Comparison of ENCODE assay signal across 11 mouse cellular contexts in genomic region chr12:13598545-13598944, GRCm38 (mm10).
DNase-seq lines count a peak whose midpoint lies in the region; TF ChIP-seq lines count a peak whose summit lies in the region.
"Had no signal": no experiment of that assay in that cellular context is flagged by ENCODE, and none has a peak within 500 bp of the region (broad histone marks: within the 10 kb centered on the region; RNA-seq: fewer than 3 reads in every experiment).

No protein-coding gene starts in this region.

- no peak for TF ChIP-seq EP300 in heart, adult 2 months (IDR thresholded peaks at IDR 0.05; ENCODE audit: insufficient read depth, low read depth, low read length)

- intact Hi-C loops in left cerebral cortex, postnatal 25 days (cut with DNase I), result loop anchor here (2.0 to 5.0 kb wide), 2 partner anchors 340 to 554 kb away; partner anchors contain the start of gene Fam84a
- intact Hi-C loops in heart, adult 2 months (cut with DNase I), result no loop called here

- H3K79me2 ChIP-seq in heart, adult 2 months (replicated peaks; ENCODE audit: control insufficient read depth, insufficient read depth, low read length), result no peaks in the 10 kb centered on the region

- TF ChIP-seq POLR2A in heart, adult 2 months (IDR thresholded peaks at IDR 0.05; ENCODE audit: insufficient read depth, low read depth, low read length), result no peak

- H3K4me1 ChIP-seq in heart, adult 2 months (ENCODE audit: control insufficient read depth, insufficient read depth, low read length), result no peaks in the 10 kb centered on the region
- H3K4me1 ChIP-seq: liver, embryonic 13.5 days had no signal

- H3K4me3 ChIP-seq in heart, adult 2 months, result no peak overlapping the region
- H3K4me3 ChIP-seq: hindbrain, embryonic 13.5 days; liver, embryonic 13.5 days had no signal

- WGBS in heart, adult 2 months, result 60% methylated on average over 4 of the region's 4 CpGs

- H3K27me3 ChIP-seq in heart, adult 2 months (ENCODE audit: control insufficient read depth, insufficient read depth, low read length), result no peaks in the 10 kb centered on the region
- H3K27me3 ChIP-seq: hindbrain, embryonic 13.5 days; liver, embryonic 13.5 days had no signal

- TF ChIP-seq CTCF in heart, adult 2 months (IDR thresholded peaks at IDR 0.05), result no peak

- no peak overlapping the region for H3K27ac ChIP-seq in heart, adult 2 months
- H3K27ac ChIP-seq: hindbrain, embryonic 13.5 days; liver, embryonic 13.5 days had no signal

- H3K36me3 ChIP-seq in heart, adult 2 months (ENCODE audit: control insufficient read depth, insufficient read depth, low read length), result no peaks in the 10 kb centered on the region
- H3K36me3 ChIP-seq: hindbrain, embryonic 13.5 days; liver, embryonic 13.5 days had no signal

- no peak overlapping the region for H3K9ac ChIP-seq in heart, adult 2 months (ENCODE audit: low read depth, low read length)
- H3K9ac ChIP-seq: hindbrain, embryonic 13.5 days; liver, embryonic 13.5 days had no signal

- peak; percentile 42 to 44 for DNase-seq in cerebellum, postnatal 10 days
- no peak for DNase-seq in cerebellum, adult 18-20 months
- peak; percentile 91 for DNase-seq in right cerebral cortex, adult 18-20 months
- DNase-seq in right cerebral cortex, postnatal 14 days, result no peak
- peak; percentile 74 to 95 for DNase-seq in left cerebral cortex, postnatal 25 days (ENCODE audit: low spot score in 2 of 2)
- no peak for DNase-seq in yolk sac, embryonic 10.5 days (ENCODE audit: low spot score)
- DNase-seq in heart, adult 2 months, result no peak
- DNase-seq in adrenal gland, postnatal 36 days, result no peak
- DNase-seq: gastrocnemius, postnatal 10 days; liver, embryonic 13.5 days had no signal

Comparison
In these comparisons a context has a peak if more than half of its experiments do, and no peak if none do; other contexts are left out.
1. DNase-seq: peak in cerebellum, postnatal 10 days (2 of 2), right cerebral cortex, adult 18-20 months (single experiment) and left cerebral cortex, postnatal 25 days (2 of 2); none in cerebellum, adult 18-20 months (0 of 2), right cerebral cortex, postnatal 14 days (single experiment), yolk sac, embryonic 10.5 days (single experiment), heart, adult 2 months (0 of 2) and adrenal gland, postnatal 36 days (0 of 2).